Mouse (Mus musculus) mesoderm, embryonic 11.5 days (tissue): ENCODE data around the gene Ywhah.

Experiments used
- DNase-seq: peaks from one replicate; pipeline ENCODE4 v3.0.0-alpha.2; 2012; ENCODE audit warnings: low read depth, low spot score

Ywhah gene

GRCm38 (mm10) chr5:33052849-33053582, 34.4 kb downstream of the Ywhah start:
- no peak for DNase-seq

DNA sequence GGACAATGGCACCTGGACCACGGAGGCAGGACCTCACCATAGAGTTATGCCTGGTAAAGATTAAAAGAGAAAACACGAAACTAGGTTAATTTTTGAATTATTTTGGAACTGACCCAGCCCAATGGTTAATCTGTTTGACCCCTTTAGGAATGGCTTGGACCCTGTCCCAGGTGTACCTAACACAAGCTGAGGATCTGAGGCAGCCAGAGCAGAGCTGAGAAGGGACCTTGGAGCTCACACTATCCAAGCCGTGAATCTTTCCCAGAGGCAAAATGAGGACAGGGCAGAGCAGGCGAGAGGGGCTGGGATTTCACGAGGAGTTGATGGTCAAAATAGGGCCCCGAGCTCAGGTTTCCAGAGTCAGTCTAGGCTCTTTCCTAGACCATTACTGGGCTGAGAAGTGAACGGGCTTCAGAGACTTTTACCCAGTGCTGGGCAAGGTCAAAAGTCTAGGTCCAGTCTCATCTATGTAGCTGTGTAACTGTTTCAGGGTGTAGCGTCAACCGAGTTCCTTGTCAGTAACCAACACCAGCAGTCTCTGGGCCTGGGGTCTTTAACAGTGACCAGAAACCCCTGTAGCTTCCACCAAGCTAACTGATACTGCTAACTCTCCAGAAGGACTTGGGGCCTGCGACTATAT, 37.6 kb downstream of the Ywhah start:
- DNase-seq: no peak

DNA sequence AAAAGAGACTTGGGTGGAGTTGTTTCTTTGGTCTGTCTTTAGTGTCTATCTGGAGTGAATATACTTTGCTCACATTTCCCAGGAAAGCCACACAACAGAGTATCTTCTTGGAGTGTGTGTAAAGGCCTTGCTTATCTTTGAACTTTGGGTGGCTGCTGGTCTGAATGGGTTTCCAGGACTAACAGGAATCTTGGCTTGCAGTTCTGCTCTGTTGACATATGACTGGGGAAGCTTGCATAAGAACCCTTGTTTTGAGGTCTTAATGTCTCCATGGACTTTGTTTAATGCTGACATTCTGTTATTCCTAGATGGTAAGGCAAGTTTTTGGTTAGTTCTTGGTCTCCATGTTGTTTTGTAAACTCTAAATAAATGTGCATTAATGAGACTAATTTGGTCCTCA, 51.5 kb downstream of the Ywhah start:
- DNase-seq: no peak

DNA sequence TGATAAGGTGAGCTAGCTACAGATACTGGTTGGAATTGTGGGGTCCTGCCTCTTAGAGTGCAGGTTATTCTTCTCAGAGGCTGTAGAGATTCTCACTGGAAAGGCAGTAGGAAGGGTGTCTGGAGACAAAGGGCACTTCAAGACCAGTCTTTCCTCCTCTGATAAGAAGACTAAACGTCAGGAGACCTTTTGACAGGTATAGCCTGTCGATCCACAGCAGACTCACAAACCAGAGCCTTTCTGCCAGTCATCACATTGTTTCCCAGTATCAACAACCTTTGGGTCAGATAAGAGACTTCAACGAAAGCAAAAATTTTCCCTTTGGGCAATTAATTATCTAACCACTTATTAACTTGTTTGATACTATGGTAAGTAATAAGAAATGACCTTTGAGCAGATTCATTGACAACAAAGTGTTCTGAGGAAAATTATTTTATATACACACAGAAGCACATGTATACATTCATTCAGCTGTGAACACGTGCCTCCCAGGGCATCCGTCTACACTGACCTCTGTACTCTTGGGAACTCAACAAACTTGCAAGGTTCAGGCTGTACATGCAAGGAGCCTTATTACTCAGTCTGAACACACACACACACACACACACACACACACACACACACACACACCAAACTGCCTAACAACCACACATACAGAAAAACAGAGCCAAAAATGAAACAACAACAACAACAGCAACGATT, 58.0 kb downstream of the Ywhah start:
- DNase-seq: no peak
